Mouse (Mus musculus) spleen, adult 2 months (tissue): ENCODE results near the gene Bcl2. TPM values are rescaled to one million over a fixed set of nuclear protein-coding genes. Genes with fewer than 3 reads are reported as not detected.

Experiments
- DNase-seq, 2 experiments: peaks; one replicate each; pipeline versions ENCODE4 v3.0.0 to v3.0.0-alpha.2; 2012 to 2021; ENCODE audit warnings: low spot score in 2 of 2, low read depth in 1 of 2
- H3K27ac ChIP-seq: fragments of 200-500 bp; 2 replicates; pipeline ENCODE4 v1.5.1; 2012; ENCODE audit warnings: low read length, inconsistent platforms; ENCODE audit not compliant: insufficient read depth
- H3K27me3 ChIP-seq: fragments of 200-500 bp; 2 replicates; pipeline ENCODE4 v1.6.1; 2012; ENCODE audit warnings: mild to moderate bottlenecking, moderate library complexity, low read length, inconsistent platforms; ENCODE audit not compliant: control insufficient read depth, insufficient read depth
- H3K36me3 ChIP-seq: fragments of 200-500 bp; 2 replicates; pipeline ENCODE4 v1.6.1; 2012; ENCODE audit warnings: mild to moderate bottlenecking, low read length, inconsistent platforms; ENCODE audit not compliant: control insufficient read depth, insufficient read depth
- H3K4me1 ChIP-seq: fragments of 200-500 bp; 2 replicates; pipeline ENCODE4 v1.6.1; 2011; ENCODE audit warnings: inconsistent platforms; ENCODE audit not compliant: control insufficient read depth, insufficient read depth, insufficient read length
- H3K4me3 ChIP-seq: fragments of 200-500 bp; 2 replicates; pipeline ENCODE4 v1.5.1; 2011; ENCODE audit warnings: mild to moderate bottlenecking, inconsistent platforms; ENCODE audit not compliant: insufficient read depth, insufficient read length; ENCODE audit errors: extremely low read depth
- CTCF ChIP-seq: fragments of 200-500 bp; IDR thresholded peaks from 2 replicates; pipeline ENCODE4 v1.5.1; 2011; ENCODE audit warnings: mild to moderate bottlenecking, inconsistent platforms; ENCODE audit not compliant: insufficient read depth, insufficient read length, insufficient replicate concordance; ENCODE audit errors: extremely low read depth
- POLR2A ChIP-seq: fragments of 200-500 bp; IDR thresholded peaks from 2 replicates; pipeline ENCODE4 v1.6.1; 2011; ENCODE audit warnings: low read depth, low read length, inconsistent platforms
- WGBS: fragments of 180-500 bp; shearing (Covaris S2); methylation state at CpG from one replicate; pipeline ENCODE4 v1.1.7; 2018; 5-methylcytosine and 5-hydroxymethylcytosine counted together
- polyA plus RNA-seq: library from polyadenylated mRNA; depleted of rRNA; stranded (reverse); fragments of >200 nt; gene quantifications from 2 replicates; pipeline ENCODE4 v1.2.3, GENCODE M21; 2012

The Bcl2 gene
- polyA plus RNA-seq, 1 experiment, result 10.6 TPM

- no peak for DNase-seq
- Histone ChIP-seq H3K4me3 (no peak overlapping the region), H3K27me3 (no peaks in the 10 kb centered on the region), H3K27ac (peak overlapping the region; percentile 71), H3K36me3 (no peaks in the 10 kb centered on the region; the same call in 1 of the 2 replicates), H3K4me1 (peaks cover 11% of the 10 kb centered on the region; the same call in 1 of the 2 replicates)
- WGBS, result 25% methylated on average over 8 of the region's 8 CpGs
- TF ChIP-seq POLR2A (no peak), CTCF (no peak)
These were observed 101.7 kb downstream of the Bcl2 start for GRCm38 (mm10) chr1:106612166-106613031.

DNA sequence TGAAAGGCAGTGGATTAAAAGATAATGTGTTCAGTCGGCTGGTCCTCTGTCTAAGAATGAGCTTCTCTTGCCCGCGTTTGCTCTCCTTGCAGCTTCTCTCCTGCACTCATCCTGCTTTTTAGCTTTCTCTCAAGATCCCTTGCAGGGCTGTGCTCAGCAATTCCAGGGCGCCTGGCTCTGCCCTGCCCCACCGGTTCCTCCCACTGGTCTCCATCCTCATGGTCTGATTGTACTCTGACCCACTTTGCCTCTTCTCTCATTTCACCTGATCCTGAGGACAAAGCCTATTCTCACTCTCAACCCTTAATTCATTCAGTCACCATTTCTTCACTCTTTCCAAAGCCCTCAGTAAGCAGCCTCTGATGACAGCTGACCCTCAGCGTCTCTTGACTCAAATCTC is 102.8 kb downstream of the Bcl2 start:
- no peak for DNase-seq
- Histone ChIP-seq H3K36me3 (no peaks in the 10 kb centered on the region; the same call in 1 of the 2 replicates), H3K4me3 (no peak overlapping the region), H3K27me3 (no peaks in the 10 kb centered on the region), H3K4me1 (peaks cover 11% of the 10 kb centered on the region; the same call in 1 of the 2 replicates), H3K27ac (no peak overlapping the region; the same call in 1 of the 2 replicates)
- 95% methylated on average over 6 of the region's 6 CpGs for WGBS
- TF ChIP-seq CTCF, result no peak
- TF ChIP-seq POLR2A, result no peak

DNA sequence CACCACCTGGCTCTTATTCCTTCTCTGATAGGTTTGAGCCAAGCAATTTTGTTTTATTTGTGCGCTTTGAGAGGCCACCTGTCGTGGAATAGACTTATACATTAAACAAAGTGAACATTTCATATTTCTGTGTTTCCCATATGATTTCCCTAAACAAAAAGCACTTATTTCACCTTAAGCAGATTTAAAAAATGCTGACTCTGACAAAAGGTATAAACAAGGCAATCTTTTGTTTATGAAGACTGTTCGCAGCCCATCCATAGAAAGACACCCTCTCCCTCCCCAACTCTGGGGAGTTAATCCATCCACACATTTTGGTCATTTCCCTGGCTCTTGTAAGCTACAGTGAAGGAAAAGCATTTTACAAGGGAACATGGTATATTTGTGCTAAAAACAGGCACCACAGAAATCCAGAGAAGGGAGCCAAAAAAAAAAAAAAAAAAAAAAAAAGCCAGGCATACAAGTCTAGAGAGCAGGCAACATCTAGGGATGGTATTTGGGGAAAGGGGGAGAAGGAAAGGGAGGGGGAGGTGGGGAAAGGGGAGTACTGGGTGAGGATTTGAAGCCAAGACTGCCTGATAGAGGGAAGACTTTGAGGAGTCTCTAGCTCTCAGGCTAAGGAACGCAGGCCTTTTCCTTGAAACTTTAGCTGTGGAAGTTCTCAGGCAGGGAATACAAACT is 105.8 kb downstream of the Bcl2 start:
- Histone ChIP-seq H3K36me3 (no peaks in the 10 kb centered on the region), H3K4me3 (no peak overlapping the region), H3K27ac (no peak overlapping the region), H3K27me3 (no peaks in the 10 kb centered on the region), H3K4me1 (peaks cover 6% of the 10 kb centered on the region; the same call in 1 of the 2 replicates)
- TF ChIP-seq CTCF (no peak), POLR2A (no peak)
- DNase-seq, result no peak
- WGBS, result 95% methylated on average over 4 of the region's 4 CpGs

DNA sequence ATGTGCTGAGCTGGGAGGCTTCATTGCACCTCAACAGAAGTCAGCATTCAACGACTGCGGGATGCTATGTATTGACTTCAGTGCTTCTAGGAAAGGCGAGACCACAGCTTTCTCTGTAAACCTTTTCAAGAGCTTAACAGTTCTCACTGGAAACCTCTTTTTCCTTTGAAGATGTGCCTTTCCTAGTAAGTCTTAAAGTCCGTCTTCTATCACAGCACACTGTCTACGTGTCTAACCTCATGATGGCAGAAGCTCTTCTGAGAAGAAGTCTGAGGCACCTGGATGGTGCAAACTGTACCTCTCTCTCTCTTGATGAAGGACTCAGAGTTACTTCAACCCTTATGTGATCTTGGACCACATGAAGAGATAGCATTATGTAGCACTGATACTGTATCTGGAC is 107.1 kb downstream of the Bcl2 start:
- Histone ChIP-seq H3K4me1 (peaks cover 8% of the 10 kb centered on the region; the same call in 1 of the 2 replicates), H3K4me3 (no peak overlapping the region), H3K27me3 (no peaks in the 10 kb centered on the region), H3K27ac (no peak overlapping the region), H3K36me3 (no peaks in the 10 kb centered on the region)
- no peak for TF ChIP-seq POLR2A
- TF ChIP-seq CTCF, result no peak
- WGBS, result 71% methylated on average over 5 of the region's 5 CpGs
- DNase-seq, result no peak

- Histone ChIP-seq H3K4me3 (no peak overlapping the region), H3K27ac (no peak overlapping the region), H3K27me3 (no peaks in the 10 kb centered on the region), H3K36me3 (no peaks in the 10 kb centered on the region), H3K4me1 (peaks cover 6% of the 10 kb centered on the region; the same call in 1 of the 2 replicates)
- 89% methylated on average over 4 of the region's 4 CpGs for WGBS
- TF ChIP-seq CTCF, result no peak
- TF ChIP-seq POLR2A, result no peak
- no peak for DNase-seq
These were observed 110.7 kb downstream of the Bcl2 start for GRCm38 (mm10) chr1:106603406-106603805.

- no peak overlapping the region for H3K4me3 ChIP-seq
- no peak for TF ChIP-seq CTCF
- H3K4me1 ChIP-seq, result peaks cover 6% of the 10 kb centered on the region; the same call in 1 of the 2 replicates
- H3K27ac ChIP-seq, result peak overlapping the region; percentile 39
- no peaks in the 10 kb centered on the region for H3K36me3 ChIP-seq
- no peak for DNase-seq
- no peaks in the 10 kb centered on the region for H3K27me3 ChIP-seq
- WGBS, result 81% methylated on average over 6 of the region's 6 CpGs
These were observed 111.1 kb downstream of the Bcl2 start for GRCm38 (mm10) chr1:106602941-106603340.
